Mouse (Mus musculus): ENCODE measurements at regions not wholly inside any gene's neighbourhood (a gene's known extent, or its start where the extent isn't known, plus 50 kb on each side); places are given as distances from the start of the nearest gene placed in this dataset.

GRCm38 (mm10) chr1:168068003-168068919 lies 363.8 kb downstream of the Pbx1 start:
- no peak for DNase-seq
- WGBS: 58% methylated on average over 9 of the region's 9 CpGs
- TF ChIP-seq CTCF (IDR thresholded peaks at IDR 0.05; ENCODE audit: borderline replicate concordance, insufficient read depth, low read depth, low read length) (no peak), POLR2A (IDR thresholded peaks at IDR 0.05; ENCODE audit: borderline replicate concordance, insufficient read depth, low read length) (no peak)
- Histone ChIP-seq H3K27ac (ENCODE audit: insufficient read depth, low read length) (no peak overlapping the region), H3K4me3 (replicated peaks; ENCODE audit: insufficient read depth, low read depth, low read length) (no peak overlapping the region), H3K27me3 (ENCODE audit: control insufficient read depth, insufficient read depth, low read length) (no peaks in the 10 kb centered on the region), H3K4me1 (ENCODE audit: control insufficient read depth, insufficient read depth, low read length) (no peaks in the 10 kb centered on the region)

- no peak for DNase-seq
- TF ChIP-seq CTCF (IDR thresholded peaks at IDR 0.05; ENCODE audit: borderline replicate concordance, insufficient read depth, low read depth, low read length): no peak
- TF ChIP-seq POLR2A (IDR thresholded peaks at IDR 0.05; ENCODE audit: borderline replicate concordance, insufficient read depth, low read length): no peak
- no peaks in the 10 kb centered on the region for H3K27me3 ChIP-seq (ENCODE audit: control insufficient read depth, insufficient read depth, low read length)
- H3K4me1 ChIP-seq (ENCODE audit: control insufficient read depth, insufficient read depth, low read length): no peaks in the 10 kb centered on the region
- WGBS: 95% methylated on average over 1 of the region's 1 CpGs
- H3K4me3 ChIP-seq (replicated peaks; ENCODE audit: insufficient read depth, low read depth, low read length): no peak overlapping the region
- no peak overlapping the region for H3K27ac ChIP-seq (ENCODE audit: insufficient read depth, low read length)
Measured at GRCm38 (mm10) chr1:168068920-168069590, 363.0 kb downstream of the Pbx1 start.

Measured in cerebellum, adult 2 months (tissue).